Mouse (Mus musculus): ENCODE results near the gene Ankrd13d.

DNA sequence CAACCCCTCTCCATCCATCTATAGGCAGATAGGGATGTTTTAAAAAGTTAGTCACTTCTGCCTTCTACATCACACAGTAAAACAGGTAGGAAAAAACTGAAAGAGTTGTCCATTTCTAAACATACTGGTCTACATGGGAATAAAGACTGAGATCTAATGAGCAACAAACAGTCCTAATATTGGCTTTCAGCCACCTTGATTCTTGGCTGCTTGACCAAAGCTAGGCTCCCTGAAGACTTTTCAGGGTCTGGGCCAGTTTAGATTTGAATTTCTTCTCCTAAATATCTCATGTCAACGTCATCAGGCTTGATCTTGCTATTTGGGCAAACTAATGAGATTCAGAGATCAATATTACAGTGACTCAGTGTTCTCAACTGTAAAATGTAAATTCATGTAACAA, 43.9 kb upstream of the Ankrd13d start:
- TF ChIP-seq CTCF (IDR thresholded peaks at IDR 0.05; ENCODE audit: borderline replicate concordance, insufficient read depth, low read length), result no peak
- TF ChIP-seq POLR2A (IDR thresholded peaks at IDR 0.05; ENCODE audit: low read depth, low read length), result no peak
